Comparison of ENCODE assay signal across 14 mouse cellular contexts in genomic region chr2:28606601-28607340, GRCm38 (mm10). TPM values are rescaled to one million over a fixed set of nuclear protein-coding genes. Genes with fewer than 3 reads are reported as not detected.
A peak's percentile ranks its signal among the peaks of the same experiment; 100 is the strongest.
DNase-seq lines count a peak whose midpoint lies in the region; ATAC-seq and TF ChIP-seq lines count a peak whose summit lies in the region.
"Had no signal": no experiment of that assay in that cellular context is flagged by ENCODE, and none has a peak within 500 bp of the region (broad histone marks: within the 10 kb centered on the region; RNA-seq: fewer than 3 reads in every experiment).

No protein-coding gene starts in this region.

- intact Hi-C loops in gastrocnemius, adult 2 months (cut with DNase I) = no loop called here
- intact Hi-C loops in gastrocnemius, postnatal 14 days (cut with DNase I; ENCODE audit: low total_unique reads) = no loop called here

- H3K9me3 ChIP-seq in midbrain, postnatal 0 days (ENCODE audit: low read length) = no peaks in the 10 kb centered on the region
- H3K9me3 ChIP-seq in midbrain, embryonic 10.5 days (replicated peaks) = no peaks in the 10 kb centered on the region
- H3K9me3 ChIP-seq in intestine, postnatal 0 days (ENCODE audit: control insufficient read depth) = no peaks in the 10 kb centered on the region
- H3K9me3 ChIP-seq: forebrain, embryonic 15.5 days; lung, embryonic 15.5 days had no signal

- H3K4me3 ChIP-seq in gastrocnemius, adult 2 months = no peak overlapping the region
- no peak overlapping the region for H3K4me3 ChIP-seq in midbrain, postnatal 0 days (ENCODE audit: low read depth, low read length)
- no peak overlapping the region for H3K4me3 ChIP-seq in midbrain, embryonic 10.5 days
- H3K4me3 ChIP-seq in intestine, postnatal 0 days (ENCODE audit: low read depth, low read length) = no peak overlapping the region
- H3K4me3 ChIP-seq: forebrain, embryonic 15.5 days; lung, embryonic 15.5 days had no signal

- ATAC-seq in midbrain, postnatal 0 days (ENCODE audit: low FRiP score) = no peak
- no peak for ATAC-seq in intestine, postnatal 0 days
- ATAC-seq: forebrain, embryonic 15.5 days had no signal

- H3K9ac ChIP-seq in midbrain, postnatal 0 days (replicated peaks; ENCODE audit: low read length, poor library complexity, severe bottlenecking) = no peak overlapping the region
- H3K9ac ChIP-seq in intestine, postnatal 0 days (ENCODE audit: low read depth, low read length) = no peak overlapping the region
- H3K9ac ChIP-seq: forebrain, embryonic 15.5 days; lung, embryonic 15.5 days had no signal

- 64% methylated on average over 8 of the region's 8 CpGs for WGBS in midbrain, postnatal 0 days
- 70% methylated on average over 8 of the region's 8 CpGs for WGBS in midbrain, embryonic 10.5 days
- 63% methylated on average over 8 of the region's 8 CpGs for WGBS in intestine, postnatal 0 days

- peaks cover 8% of the 10 kb centered on the region; the same call in 1 of the 2 replicates for H3K36me3 ChIP-seq in midbrain, postnatal 0 days (ENCODE audit: insufficient read depth, low read length)
- H3K36me3 ChIP-seq in midbrain, embryonic 10.5 days = no peaks in the 10 kb centered on the region
- no peaks in the 10 kb centered on the region; the same call in 1 of the 2 replicates for H3K36me3 ChIP-seq in intestine, postnatal 0 days (ENCODE audit: control insufficient read depth, insufficient read depth)
- H3K36me3 ChIP-seq: forebrain, embryonic 15.5 days; lung, embryonic 15.5 days had no signal

- no peak overlapping the region for H3K27ac ChIP-seq in gastrocnemius, adult 2 months
- no peak overlapping the region for H3K27ac ChIP-seq in midbrain, postnatal 0 days (ENCODE audit: low read depth, low read length)
- H3K27ac ChIP-seq in midbrain, embryonic 10.5 days (replicated peaks) = no peak overlapping the region
- no peak overlapping the region for H3K27ac ChIP-seq in intestine, postnatal 0 days (ENCODE audit: low read depth, low read length)
- H3K27ac ChIP-seq: forebrain, embryonic 15.5 days; lung, embryonic 15.5 days had no signal

- no peaks in the 10 kb centered on the region for H3K4me1 ChIP-seq in midbrain, postnatal 0 days (ENCODE audit: insufficient read depth, low read length)
- H3K4me1 ChIP-seq in midbrain, embryonic 10.5 days = peaks cover 18% of the 10 kb centered on the region
- no peaks in the 10 kb centered on the region for H3K4me1 ChIP-seq in intestine, postnatal 0 days (replicated peaks; ENCODE audit: control insufficient read depth, insufficient read depth, low read length)
- H3K4me1 ChIP-seq: forebrain, embryonic 15.5 days had no signal

- TF ChIP-seq CTCF in gastrocnemius, adult 2 months (IDR thresholded peaks at IDR 0.05) = peak; percentile 16; the same call in 1 of the 2 replicates
- TF ChIP-seq CTCF in midbrain, postnatal 0 days (IDR thresholded peaks at IDR 0.05) = peak; percentile 60
- peak; percentile 54 for TF ChIP-seq CTCF in intestine, postnatal 0 days (IDR thresholded peaks at IDR 0.05; ENCODE audit: low read depth)

- no peak overlapping the region for H3K4me2 ChIP-seq in midbrain, postnatal 0 days (ENCODE audit: low read depth, low read length, poor library complexity, severe bottlenecking)
- H3K4me2 ChIP-seq in intestine, postnatal 0 days (replicated peaks; ENCODE audit: low read depth) = no peak overlapping the region
- H3K4me2 ChIP-seq: forebrain, embryonic 15.5 days; lung, embryonic 15.5 days had no signal

- H3K27me3 ChIP-seq in midbrain, postnatal 0 days (ENCODE audit: insufficient read depth, low read length) = no peaks in the 10 kb centered on the region
- no peaks in the 10 kb centered on the region for H3K27me3 ChIP-seq in midbrain, embryonic 10.5 days (ENCODE audit: low read depth, poor library complexity, severe bottlenecking)
- H3K27me3 ChIP-seq in intestine, postnatal 0 days (replicated peaks; ENCODE audit: control insufficient read depth, insufficient read depth, low read length) = no peaks in the 10 kb centered on the region
- H3K27me3 ChIP-seq: forebrain, embryonic 15.5 days; lung, embryonic 15.5 days had no signal

- peak; percentile 4 for DNase-seq in gastrocnemius, adult 2 months
- no peak for DNase-seq in gastrocnemius, postnatal 14 days
- DNase-seq in midbrain, postnatal 0 days (ENCODE audit: low spot score) = peak; percentile 43
- DNase-seq in midbrain, embryonic 10.5 days (ENCODE audit: low spot score) = no peak
- DNase-seq in urinary bladder, postnatal 10 days (ENCODE audit: low spot score) = no peak
- DNase-seq in cerebellum, adult 9-11 months = no peak
- DNase-seq in cerebellum, postnatal 10 days = no peak
- DNase-seq: adrenal gland, postnatal 25 days; cerebellum, postnatal 14 days; kidney, adult 11 months had no signal

RNA-seq across cellular contexts. Expression of gene Gfi1b, which starts 15.0 kb away (rescaled TPM):
- total RNA-seq in gastrocnemius, adult 2 months (2021) = not detected
- total RNA-seq in gastrocnemius, postnatal 14 days (2021) = not detected
- not detected in 2 replicates for total RNA-seq in midbrain, postnatal 0 days (2014; rRNA removed)
- not detected in 2 replicates for polyA plus RNA-seq in midbrain, postnatal 0 days (2015; fragmentation: Nextera tagmentation; extraction: Ambion mirVana)
- 4.3 and 4.5 TPM in 2 replicates for polyA plus RNA-seq in midbrain, embryonic 10.5 days (2016; fragmentation: Nextera tagmentation; extraction: Ambion mirVana)
- polyA plus RNA-seq in intestine, postnatal 0 days (2015; fragmentation: Nextera tagmentation; extraction: Ambion mirVana) = 0.34 TPM in 1 of 2 replicates, not detected in the other
- total RNA-seq: adrenal gland, postnatal 25 days; layer of hippocampus, postnatal 25 days had no signal
- polyA plus RNA-seq: forebrain, embryonic 15.5 days had no signal

RNA-seq across cellular contexts. Expression of gene Gtf3c5, which starts 23.2 kb away (rescaled TPM):
- total RNA-seq in gastrocnemius, adult 2 months (2021) = 1 to 10 TPM; 7.2 to 8.0 TPM
- 1 to 10 TPM; 7.1 to 7.4 TPM for total RNA-seq in gastrocnemius, postnatal 14 days (2021)
- 23.3 and 26.7 TPM in 2 replicates for total RNA-seq in midbrain, postnatal 0 days (2014; rRNA removed)
- 29.3 and 33.5 TPM in 2 replicates for polyA plus RNA-seq in midbrain, postnatal 0 days (2015; fragmentation: Nextera tagmentation; extraction: Ambion mirVana)
- polyA plus RNA-seq in midbrain, embryonic 10.5 days (2016; fragmentation: Nextera tagmentation; extraction: Ambion mirVana) = 58.1 and 61.3 TPM in 2 replicates
- 8.4 and 8.9 TPM in 2 replicates for polyA plus RNA-seq in intestine, postnatal 0 days (2015; fragmentation: Nextera tagmentation; extraction: Ambion mirVana)

RNA-seq across cellular contexts. Expression of gene Tsc1, which starts 34.3 kb away (rescaled TPM):
- total RNA-seq in gastrocnemius, adult 2 months (2021) = 10 to 100 TPM; 42.5 to 45.9 TPM
- total RNA-seq in gastrocnemius, postnatal 14 days (2021) = 10 to 100 TPM; 16.5 to 19.5 TPM
- total RNA-seq in midbrain, postnatal 0 days (2014; rRNA removed) = 41.3 and 42.9 TPM in 2 replicates
- polyA plus RNA-seq in midbrain, postnatal 0 days (2015; fragmentation: Nextera tagmentation; extraction: Ambion mirVana) = 19.5 and 22.9 TPM in 2 replicates
- 21.7 and 25.7 TPM in 2 replicates for polyA plus RNA-seq in midbrain, embryonic 10.5 days (2016; fragmentation: Nextera tagmentation; extraction: Ambion mirVana)
- 6.5 and 8.2 TPM in 2 replicates for polyA plus RNA-seq in intestine, postnatal 0 days (2015; fragmentation: Nextera tagmentation; extraction: Ambion mirVana)

RNA-seq across cellular contexts. Expression of gene Cel, which starts 43.6 kb away (rescaled TPM):
- not detected for total RNA-seq in gastrocnemius, adult 2 months (2021)
- not detected for total RNA-seq in gastrocnemius, postnatal 14 days (2021)
- total RNA-seq in midbrain, postnatal 0 days (2014; rRNA removed) = not detected in 2 replicates
- not detected in 2 replicates for polyA plus RNA-seq in midbrain, postnatal 0 days (2015; fragmentation: Nextera tagmentation; extraction: Ambion mirVana)
- polyA plus RNA-seq in midbrain, embryonic 10.5 days (2016; fragmentation: Nextera tagmentation; extraction: Ambion mirVana) = not detected in 2 replicates
- 5.5 and 7.9 TPM in 2 replicates for polyA plus RNA-seq in intestine, postnatal 0 days (2015; fragmentation: Nextera tagmentation; extraction: Ambion mirVana)
- total RNA-seq: layer of hippocampus, postnatal 25 days had no signal
- polyA plus RNA-seq: lung, embryonic 15.5 days had no signal

Comparison
In these comparisons a context has a peak if more than half of its experiments do, and no peak if none do; other contexts are left out.
1. DNase-seq: peak in gastrocnemius, adult 2 months (single experiment) and midbrain, postnatal 0 days (single experiment); none in gastrocnemius, postnatal 14 days (single experiment), midbrain, embryonic 10.5 days (single experiment), urinary bladder, postnatal 10 days (single experiment), cerebellum, adult 9-11 months (single experiment) and cerebellum, postnatal 10 days (0 of 2).
2. Peak in every context shown above with its lines, with median percentiles within 50 percentile points of each other: CTCF ChIP-seq.